Mouse (Mus musculus) lung, adult 2 months (tissue): ENCODE results near the gene Gstp1.
A peak's percentile ranks its signal among the peaks of the same experiment; 100 is the strongest.

Experiments
- CTCF ChIP-seq: fragments of 200-500 bp; IDR thresholded peaks from 2 replicates; pipeline ENCODE4 v1.5.1; 2011; ENCODE audit warnings: mild to moderate bottlenecking, low read length, control low read depth; ENCODE audit not compliant: insufficient read depth
- POLR2A ChIP-seq: fragments of 200-500 bp; IDR thresholded peaks from 2 replicates; pipeline ENCODE4 v1.6.1; 2011; ENCODE audit warnings: low read depth, mild to moderate bottlenecking, control low read depth, low read length, borderline replicate concordance; ENCODE audit errors: extremely low read depth

- TF ChIP-seq CTCF = peak; percentile 18; the same call in 1 of the 2 replicates
- TF ChIP-seq POLR2A = peak; percentile 98
Measured at GRCm38 (mm10) chr19:4037788-4038232, at the start of gene Gstp1.
